Mouse (Mus musculus): ENCODE data around the gene Nfyc. TPM values are rescaled to one million over a fixed set of nuclear protein-coding genes. Genes with fewer than 3 reads are reported as not detected.

Gene Nfyc
- total and polyA plus RNA-seq, 3 experiments = 33.6 to 51.1 (median 41.0) TPM

- TF ChIP-seq RCOR1 (conservative IDR thresholded peaks at IDR 0.05; ENCODE audit: low read depth, low read length) = no peak
- TF ChIP-seq POLR2A (IDR thresholded peaks at IDR 0.05; ENCODE audit: low read depth, low read length) = no peak
- no peak for TF ChIP-seq IRF4 (IDR thresholded peaks at IDR 0.05; ENCODE audit: low read depth, low read length)
- no peak for TF ChIP-seq NELFE (IDR thresholded peaks at IDR 0.05; ENCODE audit: low read depth, low read length)
- no peak for TF ChIP-seq KAT2A (IDR thresholded peaks at IDR 0.05; ENCODE audit: insufficient replicate concordance, low read length)
- TF ChIP-seq TCF12 (IDR thresholded peaks at IDR 0.05; ENCODE audit: low read depth, low read length) = no peak
- no peak for TF ChIP-seq GABPA (IDR thresholded peaks at IDR 0.05; ENCODE audit: insufficient replicate concordance, low read depth, low read length)
- no peak for TF ChIP-seq MAFK (IDR thresholded peaks at IDR 0.05; ENCODE audit: insufficient replicate concordance, low read length)
- no peak for TF ChIP-seq UBTF (IDR thresholded peaks at IDR 0.05; ENCODE audit: low read depth, low read length)
- TF ChIP-seq SIN3A (IDR thresholded peaks at IDR 0.05; ENCODE audit: low read length) = no peak
- no peak for TF ChIP-seq MAX (IDR thresholded peaks at IDR 0.05; ENCODE audit: low read length)
- no peak for TF ChIP-seq MAZ (IDR thresholded peaks at IDR 0.05; ENCODE audit: low read depth, low read length)
- no peak for TF ChIP-seq MEF2A (IDR thresholded peaks at IDR 0.05; ENCODE audit: borderline replicate concordance, low read depth, low read length)
- no peak for TF ChIP-seq EP300 (IDR thresholded peaks at IDR 0.05; ENCODE audit: low read length)
- no peak for TF ChIP-seq JUN (IDR thresholded peaks at IDR 0.05; ENCODE audit: insufficient read depth, low read depth, low read length)
- no peak for TF ChIP-seq ZNF384 (IDR thresholded peaks at IDR 0.05; ENCODE audit: low read depth, low read length)
- no peak for TF ChIP-seq ZC3H11A (IDR thresholded peaks at IDR 0.05; ENCODE audit: low read depth, low read length)
- no peak for TF ChIP-seq ZKSCAN1 (IDR thresholded peaks at IDR 0.05; ENCODE audit: borderline replicate concordance, low read depth, low read length)
- no peak for TF ChIP-seq USF1 (IDR thresholded peaks at IDR 0.05; ENCODE audit: low read depth, low read length)
- TF ChIP-seq CHD1 (IDR thresholded peaks at IDR 0.05; ENCODE audit: low read depth, low read length) = no peak
- in situ Hi-C loops (cut with MboI; ENCODE audit: low pct_ligation_motif_present, low pct_unique_long_range_greater_than_20kb, low sequenced_read_pairs) = no loop called here
- no peak for DNase-seq (ENCODE audit: extremely low read depth)
- H3K9ac ChIP-seq (ENCODE audit: insufficient read depth, low read depth) = no peak overlapping the region
- H3K27me3 ChIP-seq (replicated peaks) = peaks cover 24% of the 10 kb centered on the region
- H3K4me3 ChIP-seq (replicated peaks in 1 of 3; ENCODE audit: low read depth in 2 of 3, low read length in 2 of 3, poor library complexity in 1 of 3) = no peak overlapping the region
- H3K27ac ChIP-seq (ENCODE audit: insufficient read depth, low read depth) = no peak overlapping the region
- peaks cover 5% of the 10 kb centered on the region for H3K9me3 ChIP-seq (replicated peaks; ENCODE audit: low read length)
- peaks cover 2 to 3% of the 10 kb centered on the region in 2 experiments; a peak in 2 of 4 replicates for H3K4me1 ChIP-seq (ENCODE audit: control insufficient read depth in 1 of 2, insufficient read depth in 2 of 2)
- no peaks in the 10 kb centered on the region for H3K36me3 ChIP-seq (replicated peaks in 1 of 2; ENCODE audit: control insufficient read depth in 1 of 2, insufficient read depth in 1 of 2, low read length in 1 of 2)
- no peak overlapping the region for H3K4me2 ChIP-seq (ENCODE audit: insufficient read depth, low read depth, poor library complexity, severe bottlenecking)
- dilution Hi-C loops (cut with MboI; ENCODE audit: extremely low pct_ligation_motif_present, extremely low pct_unique_long_range_greater_than_20kb, low sequenced_read_pairs) = no loop called here
- H3K79me2 ChIP-seq (replicated peaks; ENCODE audit: control insufficient read depth, extremely low read depth, insufficient read depth, poor library complexity, severe bottlenecking) = no peaks in the 10 kb centered on the region
Observed at GRCm38 (mm10) chr4:120849451-120849850, 18.1 kb upstream of the Nfyc start.

GRCm38 (mm10) chr4:120848909-120849308 is 17.5 kb upstream of the Nfyc start:
- H3K9ac ChIP-seq (ENCODE audit: insufficient read depth, low read depth) = no peak overlapping the region
- H3K27ac ChIP-seq (ENCODE audit: insufficient read depth, low read depth) = no peak overlapping the region
- H3K79me2 ChIP-seq (replicated peaks; ENCODE audit: control insufficient read depth, extremely low read depth, insufficient read depth, poor library complexity, severe bottlenecking) = no peaks in the 10 kb centered on the region
- no peak overlapping the region for H3K4me2 ChIP-seq (ENCODE audit: insufficient read depth, low read depth, poor library complexity, severe bottlenecking)
- dilution Hi-C loops (cut with MboI; ENCODE audit: extremely low pct_ligation_motif_present, extremely low pct_unique_long_range_greater_than_20kb, low sequenced_read_pairs) = no loop called here
- DNase-seq (ENCODE audit: extremely low read depth) = no peak
- no peaks in the 10 kb centered on the region for H3K36me3 ChIP-seq (replicated peaks in 1 of 2; ENCODE audit: control insufficient read depth in 1 of 2, insufficient read depth in 1 of 2, low read length in 1 of 2)
- H3K9me3 ChIP-seq (replicated peaks; ENCODE audit: low read length) = peaks cover 2% of the 10 kb centered on the region
- in situ Hi-C loops (cut with MboI; ENCODE audit: low pct_ligation_motif_present, low pct_unique_long_range_greater_than_20kb, low sequenced_read_pairs) = no loop called here
- H3K4me1 ChIP-seq (ENCODE audit: control insufficient read depth in 1 of 2, insufficient read depth in 2 of 2) = peaks cover 2 to 3% of the 10 kb centered on the region in 2 experiments; a peak in 2 of 4 replicates
- peaks cover 24% of the 10 kb centered on the region for H3K27me3 ChIP-seq (replicated peaks)
- TF ChIP-seq ZKSCAN1 (IDR thresholded peaks at IDR 0.05; ENCODE audit: borderline replicate concordance, low read depth, low read length) (no peak), SIN3A (IDR thresholded peaks at IDR 0.05; ENCODE audit: low read length) (no peak), JUND (conservative IDR thresholded peaks at IDR 0.05; ENCODE audit: low read depth, low read length) (no peak), ZMIZ1 (IDR thresholded peaks at IDR 0.05; ENCODE audit: low read depth, low read length) (no peak), NELFE (IDR thresholded peaks at IDR 0.05; ENCODE audit: low read depth, low read length) (no peak), MAZ (IDR thresholded peaks at IDR 0.05; ENCODE audit: low read depth, low read length) (no peak), ELF1 (IDR thresholded peaks at IDR 0.05; ENCODE audit: low read depth, low read length) (no peak), KAT2A (IDR thresholded peaks at IDR 0.05; ENCODE audit: insufficient replicate concordance, low read length) (no peak), USF2 (conservative IDR thresholded peaks at IDR 0.05; ENCODE audit: low read depth, low read length) (no peak), IRF4 (IDR thresholded peaks at IDR 0.05; ENCODE audit: low read depth, low read length) (no peak), SMC3 (IDR thresholded peaks at IDR 0.05; ENCODE audit: low read depth, low read length) (no peak), ZC3H11A (IDR thresholded peaks at IDR 0.05; ENCODE audit: low read depth, low read length) (no peak), TBP (conservative IDR thresholded peaks at IDR 0.05; ENCODE audit: low read depth, low read length) (no peak)
- no peak overlapping the region for H3K4me3 ChIP-seq (replicated peaks in 1 of 3; ENCODE audit: low read depth in 2 of 3, low read length in 2 of 3, poor library complexity in 1 of 3)

Measured in CH12.LX (cell line).